Mouse (Mus musculus) limb, embryonic 14.5 days (tissue): ENCODE data around the gene Tufm. TPM values are rescaled to one million over a fixed set of nuclear protein-coding genes. Genes with fewer than 3 reads are reported as not detected.

Experiments used
- ATAC-seq: fragments of 200-750 bp; cut with Nextera tagmentation; 2 replicates; pipeline ENCODE4 v1.8.0; 2017; ENCODE audit warnings: low read depth, moderate number of reproducible peaks, moderate TSS enrichment; ENCODE audit not compliant: low FRiP score
- DNase-seq: peaks from one replicate; pipeline ENCODE4 v3.0.0-alpha.2; 2015; ENCODE audit warnings: low spot score
- H3K27ac ChIP-seq: fragments of 300-500 bp; sonication (generic); replicated peaks from 2 replicates; pipeline ENCODE4 v1.5.1; 2014; ENCODE audit warnings: low read depth, mild to moderate bottlenecking, low read length, moderate library complexity, mixed read lengths
- H3K27me3 ChIP-seq: fragments of 300-500 bp; sonication (generic); 2 replicates; pipeline ENCODE4 v1.6.1; 2014; ENCODE audit warnings: low read length, mixed read lengths; ENCODE audit not compliant: control insufficient read depth, insufficient read depth
- H3K36me3 ChIP-seq: fragments of 300-500 bp; sonication (generic); 2 replicates; pipeline ENCODE4 v1.6.1; 2014; ENCODE audit warnings: mild to moderate bottlenecking, low read length, moderate library complexity, mixed read lengths; ENCODE audit not compliant: control insufficient read depth, insufficient read depth
- H3K4me1 ChIP-seq: fragments of 300-500 bp; sonication (generic); 2 replicates; pipeline ENCODE4 v1.6.1; 2014; ENCODE audit warnings: antibody characterized with exemption, low read length, mixed read lengths; ENCODE audit not compliant: control insufficient read depth, insufficient read depth
- H3K4me2 ChIP-seq: fragments of 300-500 bp; sonication (generic); replicated peaks from 2 replicates; pipeline ENCODE4 v1.6.1; 2014; ENCODE audit warnings: low read depth, mild to moderate bottlenecking, low read length, moderate library complexity; ENCODE audit not compliant: severe bottlenecking
- H3K4me3 ChIP-seq: fragments of 300-500 bp; sonication (generic); replicated peaks from 2 replicates; pipeline ENCODE4 v1.5.1; 2014; ENCODE audit warnings: low read length
- H3K9ac ChIP-seq: fragments of 300-500 bp; sonication (generic); 2 replicates; pipeline ENCODE4 v1.6.1; 2014; ENCODE audit warnings: mild to moderate bottlenecking, low read depth, low read length, moderate library complexity; ENCODE audit not compliant: severe bottlenecking
- H3K9me3 ChIP-seq: fragments of 300-500 bp; sonication (generic); 2 replicates; pipeline ENCODE4 v1.6.1; 2016; ENCODE audit warnings: low read length; ENCODE audit not compliant: control insufficient read depth
- POLR2A ChIP-seq: fragments of 200-500 bp; IDR thresholded peaks from 2 replicates; pipeline ENCODE4 v1.8.0; 2012; ENCODE audit warnings: inconsistent platforms, mild to moderate bottlenecking, moderate library complexity, borderline replicate concordance; ENCODE audit not compliant: insufficient read depth, insufficient read length; ENCODE audit errors: extremely low read depth
- WGBS: fragments of 180-500 bp; shearing (Covaris S2); extraction: QIAGEN DNeasy Blood & Tissue Kit; methylation state at CpG from one replicate; pipeline ENCODE4 v1.1.7; 2014; 5-methylcytosine and 5-hydroxymethylcytosine counted together
- polyA plus RNA-seq, 2 experiments: library from polyadenylated mRNA; depleted of rRNA in 1 of 2; stranded (reverse) in 1 of 2; unstranded in 1 of 2; fragments of >200 nt; fragmentation: Nextera tagmentation in 1 of 2; extraction: Ambion mirVana in 1 of 2; gene quantifications; 2 replicates each; pipeline versions ENCODE4 v1.2.1 to v1.2.3; 2012 to 2014

Tufm gene
- polyA plus RNA-seq, 2 experiments: 111 to 125 TPM

DNA sequence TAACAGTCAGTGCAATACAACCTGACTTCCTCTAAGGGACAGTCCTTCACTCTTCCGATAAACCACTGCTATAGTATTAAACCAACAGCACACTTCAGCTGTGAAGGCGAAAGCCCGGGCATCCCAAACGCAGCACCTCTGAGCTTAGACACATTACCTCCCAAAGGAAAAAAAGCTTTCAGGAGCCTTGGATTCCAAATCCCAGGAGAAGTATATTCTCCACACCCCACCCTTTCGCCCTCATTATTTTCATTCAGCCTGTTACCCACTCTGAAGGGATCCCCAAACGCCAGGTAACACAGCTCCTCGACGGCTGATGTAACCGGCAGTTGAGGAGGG is 14.5 kb downstream of the Tufm start:
- Histone ChIP-seq H3K9ac (peak overlapping the region; percentile 98), H3K27me3 (no peaks in the 10 kb centered on the region), H3K4me2 (peak overlapping the region; percentile 88), H3K27ac (peak overlapping the region; percentile 97), H3K4me3 (peak overlapping the region; percentile 99), H3K36me3 (peaks cover 47% of the 10 kb centered on the region), H3K4me1 (peaks cover 13% of the 10 kb centered on the region), H3K9me3 (no peaks in the 10 kb centered on the region)
- DNase-seq: no peak
- ATAC-seq: no peak
- 4% methylated on average over 9 of the region's 9 CpGs for WGBS
- TF ChIP-seq POLR2A: no peak

DNA sequence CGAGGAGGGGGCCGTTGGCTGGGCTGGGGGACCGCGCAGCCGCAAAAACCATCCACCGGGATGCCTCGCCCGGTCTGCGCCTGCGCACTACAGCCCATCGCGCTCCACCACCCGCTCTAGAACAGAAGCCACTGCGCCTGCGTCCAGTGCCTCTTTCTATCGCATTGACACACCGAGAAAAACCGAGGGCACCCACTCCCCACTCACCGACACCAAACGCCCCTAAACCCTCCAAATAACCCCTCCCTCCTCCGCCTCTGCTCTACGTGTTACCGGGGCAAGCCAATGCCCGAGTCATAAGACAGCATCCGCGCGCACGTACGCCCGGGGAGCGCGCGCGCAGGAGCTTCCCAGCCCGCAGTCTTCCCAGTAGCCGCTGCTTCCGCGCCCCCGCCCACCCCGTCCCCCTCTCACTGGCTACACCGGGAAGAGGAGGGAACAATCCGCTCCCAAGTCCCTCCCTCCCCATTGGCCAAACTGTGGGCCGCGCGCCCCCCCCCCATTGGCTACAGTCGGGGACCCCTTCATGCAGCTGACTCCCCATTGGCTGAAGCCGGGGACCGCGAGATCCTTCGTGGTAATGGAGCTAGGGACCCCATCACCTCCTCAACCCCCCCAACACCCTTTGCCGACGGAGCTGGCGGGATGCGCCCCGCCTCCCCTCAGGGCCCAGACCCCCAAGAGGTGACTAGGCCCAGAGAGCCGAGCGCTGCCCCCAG is 15.0 kb downstream of the Tufm start:
- peaks cover 42% of the 10 kb centered on the region for H3K36me3 ChIP-seq
- peak overlapping the region; percentile 97 for H3K27ac ChIP-seq
- H3K9ac ChIP-seq: peak overlapping the region; percentile 98
- ATAC-seq (peak; percentile 92), DNase-seq (peak; percentile 98)
- 1% methylated on average over 32 of the region's 57 CpGs for WGBS
- peak; percentile 51; the same call in 1 of the 2 replicates for TF ChIP-seq POLR2A
- peak overlapping the region; percentile 99 for H3K4me3 ChIP-seq
- no peaks in the 10 kb centered on the region for H3K27me3 ChIP-seq
- peak overlapping the region; percentile 88 for H3K4me2 ChIP-seq
- H3K9me3 ChIP-seq: no peaks in the 10 kb centered on the region
- H3K4me1 ChIP-seq: peaks cover 13% of the 10 kb centered on the region

GRCm38 (mm10) chr7:126502751-126503150 is 15.6 kb downstream of the Tufm start:
- H3K9me3 ChIP-seq: no peaks in the 10 kb centered on the region
- peak overlapping the region; percentile 98 for H3K9ac ChIP-seq
- TF ChIP-seq POLR2A: no peak
- peak overlapping the region; percentile 88 for H3K4me2 ChIP-seq
- H3K4me1 ChIP-seq: peaks cover 13% of the 10 kb centered on the region
- no peaks in the 10 kb centered on the region for H3K27me3 ChIP-seq
- peaks cover 36% of the 10 kb centered on the region for H3K36me3 ChIP-seq
- no peak for ATAC-seq
- H3K4me3 ChIP-seq: peak overlapping the region; percentile 99
- under 1% methylated on average over 25 of the region's 40 CpGs for WGBS
- DNase-seq: no peak
- peak overlapping the region; percentile 97 for H3K27ac ChIP-seq

GRCm38 (mm10) chr7:126503273-126503878 is 16.2 kb downstream of the Tufm start, which contains the start of gene Atxn2l:
TSS of gene Atxn2l (minus strand) at chr7:126503437.
- ATAC-seq: peak; percentile 87
- under 1% methylated on average over 55 of the region's 72 CpGs for WGBS
- H3K36me3 ChIP-seq: peaks cover 30% of the 10 kb centered on the region

GRCm38 (mm10) chr7:126504913-126505312 is 17.8 kb downstream of the Tufm start:
- DNase-seq (no peak), ATAC-seq (no peak)
- peaks cover 15% of the 10 kb centered on the region for H3K36me3 ChIP-seq
- H3K27me3 ChIP-seq: no peaks in the 10 kb centered on the region
- no peak overlapping the region for H3K27ac ChIP-seq
- TF ChIP-seq POLR2A: no peak
- no peak overlapping the region for H3K4me3 ChIP-seq
- no peak overlapping the region for H3K4me2 ChIP-seq
- 72% methylated on average over 2 of the region's 2 CpGs for WGBS
- H3K9me3 ChIP-seq: no peaks in the 10 kb centered on the region
- peaks cover 13% of the 10 kb centered on the region for H3K4me1 ChIP-seq
- H3K9ac ChIP-seq: no peak overlapping the region

More at GRCm38 (mm10) chr7:126503273-126503878, 16.2 kb downstream of the Tufm start, which contains the start of gene Atxn2l:
- no peaks in the 10 kb centered on the region for H3K9me3 ChIP-seq
- peaks cover 13% of the 10 kb centered on the region for H3K4me1 ChIP-seq
- H3K27ac ChIP-seq: peak within 1 kb of the TSS; percentile 97
- DNase-seq: peak; percentile 98
- TF ChIP-seq POLR2A: no peak; the same call in 1 of the 2 replicates
- H3K9ac ChIP-seq: peak within 1 kb of the TSS; percentile 98
- peak within 1 kb of the TSS; percentile 88 for H3K4me2 ChIP-seq
- peak within 1 kb of the TSS; percentile 99 for H3K4me3 ChIP-seq
- no peaks in the 10 kb centered on the region for H3K27me3 ChIP-seq
